Comparison of ENCODE assay signal across 30 mouse cellular contexts in the genomic region with DNA sequence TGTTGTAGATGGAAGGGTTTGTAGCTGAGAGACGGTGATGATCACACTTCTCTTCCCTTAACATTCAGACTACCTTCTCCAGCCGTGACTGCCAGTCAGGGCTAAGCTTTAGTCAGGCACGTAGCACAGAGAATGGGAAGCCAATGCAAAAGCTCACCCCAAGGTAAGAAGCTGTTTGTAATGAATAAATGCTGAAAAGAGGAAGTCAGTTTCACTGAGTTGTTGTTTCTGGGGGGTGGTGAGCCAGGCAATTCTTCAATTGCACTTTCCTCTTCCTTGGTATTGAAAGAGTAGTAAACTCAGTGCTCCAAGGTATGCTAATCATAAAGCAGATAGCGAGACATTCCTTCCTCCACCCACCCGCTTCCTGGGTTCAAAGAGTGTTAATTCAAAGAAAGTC.
A peak's percentile ranks its signal among the peaks of the same experiment; 100 is the strongest.
DNase-seq lines count a peak whose midpoint lies in the region; ATAC-seq and TF ChIP-seq lines count a peak whose summit lies in the region.
"Had no signal": no experiment of that assay in that cellular context is flagged by ENCODE, and none has a peak within 500 bp of the region (broad histone marks: within the 10 kb centered on the region; RNA-seq: fewer than 3 reads in every experiment).

No protein-coding gene starts in this region.

- peak; percentile 84 for ATAC-seq in granulocyte monocyte progenitor cell, adult 5-6 weeks (replicated peaks; ENCODE audit: poor library complexity, severe bottlenecking)
- peak; percentile 66 for ATAC-seq in megakaryocyte, adult 5-6 weeks (ENCODE audit: poor library complexity, severe bottlenecking)
- ATAC-seq in liver, postnatal 0 days: no peak
- ATAC-seq: forebrain, embryonic 15.5 days; lung, postnatal 0 days; midbrain, embryonic 15.5 days had no signal

- H3K27ac ChIP-seq in liver, postnatal 0 days (ENCODE audit: low read depth): no peak overlapping the region
- H3K27ac ChIP-seq: embryonic facial prominence, embryonic 12.5 days; forebrain, embryonic 10.5 days; forebrain, embryonic 15.5 days; gastrocnemius, adult 2 months; heart, embryonic 10.5 days; heart, embryonic 15.5 days; hindbrain, embryonic 13.5 days; kidney, embryonic 15.5 days; layer of hippocampus, adult 2 months; limb, embryonic 13.5 days; midbrain, embryonic 15.5 days; neural tube, embryonic 12.5 days had no signal

- H3K4me1 ChIP-seq in liver, postnatal 0 days (ENCODE audit: insufficient read depth): no peaks in the 10 kb centered on the region
- H3K4me1 ChIP-seq: embryonic facial prominence, embryonic 12.5 days; forebrain, embryonic 10.5 days; forebrain, embryonic 15.5 days; heart, embryonic 10.5 days; heart, embryonic 15.5 days; hindbrain, embryonic 13.5 days; kidney, embryonic 15.5 days; limb, embryonic 13.5 days; midbrain, embryonic 15.5 days; neural tube, embryonic 12.5 days had no signal

- no peak overlapping the region for H3K9ac ChIP-seq in liver, postnatal 0 days (replicated peaks)
- H3K9ac ChIP-seq: embryonic facial prominence, embryonic 12.5 days; forebrain, embryonic 15.5 days; heart, embryonic 15.5 days; hindbrain, embryonic 13.5 days; kidney, embryonic 15.5 days; limb, embryonic 13.5 days; midbrain, embryonic 15.5 days; neural tube, embryonic 12.5 days had no signal

- no peaks in the 10 kb centered on the region for H3K36me3 ChIP-seq in liver, postnatal 0 days (replicated peaks; ENCODE audit: insufficient read depth, low read length)
- H3K36me3 ChIP-seq: embryonic facial prominence, embryonic 12.5 days; forebrain, embryonic 10.5 days; forebrain, embryonic 15.5 days; heart, embryonic 10.5 days; heart, embryonic 15.5 days; hindbrain, embryonic 13.5 days; kidney, embryonic 15.5 days; limb, embryonic 13.5 days; midbrain, embryonic 15.5 days; neural tube, embryonic 12.5 days had no signal

- H3K27me3 ChIP-seq in liver, postnatal 0 days (ENCODE audit: insufficient read depth, low read length): no peaks in the 10 kb centered on the region
- H3K27me3 ChIP-seq: embryonic facial prominence, embryonic 12.5 days; forebrain, embryonic 15.5 days; heart, embryonic 15.5 days; hindbrain, embryonic 13.5 days; kidney, embryonic 15.5 days; limb, embryonic 13.5 days; midbrain, embryonic 15.5 days; neural tube, embryonic 12.5 days had no signal

- peak; percentile 68 for DNase-seq in ES-CJ7 (ENCODE audit: low read depth, low spot score)
- peak; percentile 3 for DNase-seq in MEL-GATA-1-ER (ENCODE audit: extremely low read depth, low read depth)
- no peak for DNase-seq in liver, postnatal 0 days
- DNase-seq in urinary bladder, adult 18-20 months (ENCODE audit: low spot score in 2 of 2): no peak
- DNase-seq in embryo, embryonic 10.5 days (ENCODE audit: low spot score): no peak
- DNase-seq: adrenal gland, adult 8-10 months; cerebellum, adult 2 months; cerebellum, postnatal 14 days; gastrocnemius, adult 2 months; heart, postnatal 36 days; kidney, adult 18-20 months; kidney, postnatal 36 days; lung, adult 18-20 months; lung, postnatal 4 days; thymus, postnatal 4 days had no signal

- no peaks in the 10 kb centered on the region for H3K9me3 ChIP-seq in liver, postnatal 0 days (ENCODE audit: low read length)
- H3K9me3 ChIP-seq: embryonic facial prominence, embryonic 12.5 days; forebrain, embryonic 10.5 days; forebrain, embryonic 15.5 days; heart, embryonic 10.5 days; heart, embryonic 15.5 days; hindbrain, embryonic 13.5 days; kidney, embryonic 15.5 days; limb, embryonic 13.5 days; midbrain, embryonic 15.5 days; neural tube, embryonic 12.5 days had no signal

- 38% methylated on average over 5 of the region's 5 CpGs for WGBS in liver, postnatal 0 days (ENCODE audit: insufficient replicate concordance)

- no peak for TF ChIP-seq CTCF in liver, postnatal 0 days (IDR thresholded peaks at IDR 0.05; ENCODE audit: low read depth)

- no peak for TF ChIP-seq EP300 in liver, postnatal 0 days (IDR thresholded peaks at IDR 0.05; ENCODE audit: low read depth)

- H3K4me2 ChIP-seq in liver, postnatal 0 days (ENCODE audit: low read depth, low read length): no peak overlapping the region
- H3K4me2 ChIP-seq: embryonic facial prominence, embryonic 12.5 days; forebrain, embryonic 15.5 days; heart, embryonic 15.5 days; hindbrain, embryonic 13.5 days; kidney, embryonic 15.5 days; limb, embryonic 13.5 days; liver, embryonic 11.5 days; midbrain, embryonic 15.5 days; neural tube, embryonic 12.5 days had no signal

- H3K4me3 ChIP-seq in liver, postnatal 0 days (ENCODE audit: low read depth, low read length): no peak overlapping the region
- H3K4me3 ChIP-seq: embryonic facial prominence, embryonic 12.5 days; forebrain, embryonic 10.5 days; forebrain, embryonic 15.5 days; gastrocnemius, adult 2 months; heart, embryonic 10.5 days; heart, embryonic 15.5 days; hindbrain, embryonic 13.5 days; kidney, embryonic 15.5 days; layer of hippocampus, adult 2 months; limb, embryonic 13.5 days; midbrain, embryonic 15.5 days; neural tube, embryonic 12.5 days had no signal

Comparison
In these comparisons a context has a peak if more than half of its experiments do, and no peak if none do; other contexts are left out.
1. DNase-seq: peak in ES-CJ7 (single experiment) and MEL-GATA-1-ER (single experiment); none in liver, postnatal 0 days (single experiment), urinary bladder, adult 18-20 months (0 of 2) and embryo, embryonic 10.5 days (single experiment).